Mouse (Mus musculus) kidney, adult 2 months (tissue): ENCODE results near the gene Emc4.

Experiments
- CTCF ChIP-seq: fragments of 200-500 bp; conservative IDR thresholded peaks from 2 replicates; pipeline ENCODE4 v1.5.1; 2011; ENCODE audit warnings: low read depth, mild to moderate bottlenecking, control low read depth, low read length, moderate library complexity, mixed read lengths; ENCODE audit not compliant: insufficient read depth, insufficient read length
- POLR2A ChIP-seq: fragments of 200-500 bp; IDR thresholded peaks from one replicate; pipeline ENCODE4 v1.6.1; 2011; ENCODE audit warnings: low read depth, low read length, control low read depth

DNA sequence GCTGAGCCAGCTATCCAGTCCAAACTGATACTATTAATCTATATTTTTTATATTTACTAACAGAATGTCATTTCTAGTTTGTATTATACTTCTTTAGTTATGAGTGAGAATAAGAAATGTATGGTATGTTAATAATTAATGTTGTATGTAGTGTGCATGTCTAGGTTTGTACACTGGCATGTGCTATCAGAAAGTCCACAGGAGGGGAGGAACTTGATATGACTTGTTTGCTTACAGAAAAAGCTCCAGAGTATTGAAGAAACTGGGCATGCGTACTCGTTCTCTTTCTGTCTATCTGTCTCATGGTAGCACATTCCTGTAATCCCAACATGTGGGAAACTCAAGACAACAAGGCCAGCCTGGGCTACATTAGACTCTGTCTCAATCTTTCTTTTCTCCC, 49.6 kb downstream of the Emc4 start:
- TF ChIP-seq POLR2A (no peak), CTCF (no peak)
